Mouse (Mus musculus): ENCODE data around the gene Dhx16.

Dhx16 gene

GRCm38 (mm10) chr17:35897644-35898573 lies 18.3 kb downstream of the Dhx16 start:
- DNase-seq = peak; percentile 21 to 32

DNA sequence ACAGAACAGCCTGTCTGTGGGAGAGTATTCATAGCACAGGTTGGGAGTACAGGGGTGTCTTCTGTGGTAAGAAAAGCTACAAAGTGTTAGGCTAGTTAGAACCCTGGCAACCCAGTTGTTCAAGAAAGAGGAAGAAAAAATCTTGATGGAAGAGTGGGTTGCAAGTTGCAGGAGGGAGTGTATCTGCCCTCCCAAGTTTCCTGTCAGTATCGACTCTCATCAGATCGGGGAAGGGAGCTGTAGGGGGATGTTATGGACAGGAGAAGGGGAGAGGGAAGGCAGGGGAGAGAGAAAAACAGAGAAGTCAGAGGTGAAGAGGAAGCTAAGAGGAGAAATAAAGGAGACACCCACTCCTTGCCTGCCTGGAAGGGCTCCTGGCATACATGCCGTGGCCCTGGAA lies 21.0 kb downstream of the Dhx16 start:
- no peak for DNase-seq

- DNase-seq = no peak
These were observed 23.8 kb downstream of the Dhx16 start for GRCm38 (mm10) chr17:35903343-35903991.

DNA sequence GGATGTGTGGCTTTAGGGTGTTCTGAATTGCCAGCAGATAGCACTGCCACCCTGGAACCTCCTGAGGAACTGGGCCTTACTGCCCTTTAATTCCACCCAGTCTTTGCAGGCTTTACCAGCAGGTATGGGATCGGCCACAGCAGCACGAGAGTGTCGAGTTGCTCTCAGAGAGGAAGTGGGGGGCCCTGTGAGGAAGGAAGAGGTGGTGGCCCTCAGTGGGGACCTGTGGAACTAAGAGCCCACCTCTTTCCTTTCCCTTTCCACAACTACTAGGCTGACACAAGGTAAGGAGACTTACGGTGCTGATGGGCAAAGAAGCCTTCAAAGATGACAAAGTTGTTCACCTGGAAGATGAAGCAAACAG lies 24.4 kb downstream of the Dhx16 start:
- DNase-seq = no peak

GRCm38 (mm10) chr17:35905587-35905986 lies 26.0 kb downstream of the Dhx16 start:
- DNase-seq = no peak

- DNase-seq = peak; percentile 40 to 42
These were observed 28.0 kb downstream of the Dhx16 start for GRCm38 (mm10) chr17:35907609-35908008.

- DNase-seq = no peak
These were observed 29.7 kb downstream of the Dhx16 start for GRCm38 (mm10) chr17:35909186-35909918.

DNA sequence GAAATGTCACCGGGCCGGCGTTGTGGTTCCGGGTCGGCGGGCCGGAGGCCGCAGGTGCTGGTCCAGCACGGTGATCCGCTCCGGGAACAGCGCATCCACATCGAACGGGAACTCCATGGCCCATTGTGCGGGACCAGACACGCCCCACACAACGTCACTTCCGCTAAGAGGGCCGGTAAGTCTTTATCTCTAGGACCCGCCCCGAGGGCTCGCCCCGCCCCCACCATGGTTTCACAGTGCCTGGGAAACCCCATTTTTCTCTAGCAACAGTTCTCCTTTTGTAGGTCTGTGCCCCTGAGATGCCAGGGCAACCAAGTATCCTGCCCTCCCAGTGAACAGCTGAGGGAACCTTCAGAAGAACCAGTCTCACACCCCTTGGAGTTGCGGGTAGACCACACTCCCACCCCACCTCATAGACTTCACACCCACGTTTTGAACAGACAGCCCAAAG lies 30.3 kb downstream of the Dhx16 start, which contains the start of gene Atat1:
Gene Atat1, minus strand, starts transcription at position 157 of the 451 bp plus-strand sequence.
- peak; percentile 100 for DNase-seq

DNA sequence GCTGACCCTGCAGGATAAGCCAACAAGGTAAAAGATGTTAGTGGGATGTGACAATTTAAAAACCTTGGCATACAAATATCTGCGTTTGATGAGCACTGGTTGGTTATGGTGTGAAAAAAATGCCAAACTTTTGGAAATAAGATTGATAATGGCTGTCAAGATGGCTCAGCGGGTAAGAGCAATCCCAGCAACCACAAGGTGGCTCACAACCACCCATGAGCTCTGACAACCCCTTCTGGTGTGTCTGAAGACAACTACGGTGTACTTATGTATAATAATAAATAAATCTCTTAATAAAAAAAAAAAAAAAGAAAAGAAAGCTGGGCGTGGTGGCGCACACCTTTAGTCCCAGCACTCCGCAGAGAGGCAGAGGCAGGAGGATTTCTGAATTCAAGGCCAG lies 35.4 kb downstream of the Dhx16 start:
- DNase-seq = no peak

- DNase-seq = peak in 1 of 2 experiments; percentile 27
These were observed 36.1 kb downstream of the Dhx16 start for GRCm38 (mm10) chr17:35915538-35916296.

- DNase-seq = peak; percentile 97 to 98
These were observed 36.9 kb downstream of the Dhx16 start, which contains the start of the genes Mrps18b and Ppp1r10 for GRCm38 (mm10) chr17:35916297-35917142. Mrps18b (minus strand) TSS chr17:35916389. Ppp1r10 (plus strand) TSS chr17:35916434.

GRCm38 (mm10) chr17:35917143-35917462 lies 37.5 kb downstream of the Dhx16 start:
- no peak for DNase-seq

DNA sequence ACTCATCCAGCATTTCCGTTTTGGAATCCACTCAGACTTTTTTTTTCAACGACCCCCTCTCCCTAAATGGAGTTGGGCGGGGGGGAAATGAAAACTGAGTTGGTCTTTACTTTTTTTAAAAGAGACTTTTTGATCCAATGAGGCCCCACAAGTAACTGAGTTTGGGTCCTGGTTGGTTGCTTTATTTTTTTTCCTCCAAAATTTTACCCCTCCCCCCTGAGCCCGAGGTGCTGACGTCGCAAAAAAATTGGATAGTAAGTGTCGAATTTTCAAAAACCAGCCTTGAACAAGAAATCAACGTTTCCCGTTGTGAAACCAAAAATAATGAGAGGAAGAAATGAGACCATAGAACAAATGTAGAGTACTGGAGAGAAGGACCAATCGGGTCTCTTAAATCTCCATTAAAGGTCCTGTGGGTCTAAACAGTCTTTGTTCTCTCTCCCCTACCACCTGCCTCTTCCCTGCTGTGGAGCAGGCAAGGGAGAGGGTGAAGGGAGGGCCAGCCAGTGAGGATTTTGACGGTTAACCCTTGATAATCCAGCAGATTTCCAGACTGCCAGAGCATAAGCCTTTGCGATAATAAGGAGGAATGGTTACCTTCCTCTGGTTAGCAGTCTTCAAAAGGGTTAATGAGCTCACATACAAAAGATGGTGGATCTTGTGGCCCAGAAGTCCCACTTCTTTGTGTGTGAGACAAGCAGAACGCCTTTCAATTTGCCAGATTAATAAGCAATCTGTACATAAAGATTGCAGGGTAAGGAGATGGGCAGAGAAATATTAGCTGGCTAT lies 38.0 kb downstream of the Dhx16 start:
- peak; percentile 63 to 71 for DNase-seq

DNA sequence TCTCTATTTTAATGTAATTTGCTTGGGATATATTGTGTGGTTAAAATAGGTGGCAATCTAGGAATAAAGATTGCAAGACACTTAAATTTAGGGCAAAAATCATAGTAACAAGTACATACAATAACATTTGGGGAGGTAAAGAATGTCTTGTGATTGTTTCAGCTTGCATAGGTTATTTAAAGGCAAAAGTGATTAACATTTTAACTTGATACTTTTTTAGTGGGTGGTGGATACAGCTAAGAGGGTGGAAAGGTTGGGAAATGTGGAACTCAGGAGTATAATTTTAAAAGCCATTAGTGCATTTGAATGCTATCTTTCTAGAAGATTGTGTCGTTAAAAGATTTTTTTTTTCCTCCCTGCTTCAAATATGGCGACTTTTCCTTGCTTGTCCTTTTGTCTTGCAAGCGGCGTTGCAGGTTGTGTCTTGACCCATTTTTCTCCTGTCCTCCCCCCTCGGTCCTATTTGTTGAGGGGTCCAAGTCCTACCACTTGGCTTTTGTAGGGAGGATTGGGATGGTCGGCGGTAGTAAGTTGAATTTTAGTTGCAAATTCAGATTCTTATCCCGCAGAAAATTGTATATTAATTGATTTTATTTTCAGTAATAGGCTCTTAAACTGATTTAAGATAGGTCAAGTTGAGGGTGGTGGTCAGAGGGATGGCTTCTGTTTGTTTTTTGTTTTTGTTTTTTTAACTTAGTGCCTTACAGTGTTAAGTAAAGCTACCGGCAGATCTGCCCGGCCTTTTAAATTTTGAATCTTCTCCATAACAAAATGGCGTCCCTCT lies 38.8 kb downstream of the Dhx16 start:
- DNase-seq = peak; percentile 68

- DNase-seq = peak; percentile 94 to 97
These were observed 39.6 kb downstream of the Dhx16 start for GRCm38 (mm10) chr17:35919060-35919715.

- DNase-seq = no peak
These were observed 40.3 kb downstream of the Dhx16 start for GRCm38 (mm10) chr17:35919864-35920301.

GRCm38 (mm10) chr17:35920384-35920783 lies 40.8 kb downstream of the Dhx16 start:
- no peak for DNase-seq

GRCm38 (mm10) chr17:35920862-35921562 lies 41.4 kb downstream of the Dhx16 start:
- peak; percentile 46 to 49 for DNase-seq

All from B cell, adult 2 months (primary cell).